Mouse (Mus musculus) MEL (cell line): ENCODE measurements at regions not wholly inside any gene's neighbourhood (a gene's known extent, or its start where the extent isn't known, plus 50 kb on each side); places are given as distances from the start of the nearest gene placed in this dataset.
A peak's percentile ranks its signal among the peaks of the same experiment; 100 is the strongest.

Experiments
- DNase-seq: peaks from one replicate; pipeline ENCODE4 v3.0.0; 2011; ENCODE audit warnings: low read depth, low spot score
- H3K27ac ChIP-seq: 2 replicates; pipeline ENCODE4 v1.5.1; 2012; ENCODE audit warnings: low read depth, mild to moderate bottlenecking, control low read depth, low read length, moderate library complexity; ENCODE audit not compliant: control insufficient read depth
- H3K27me3 ChIP-seq, 2 experiments: fragments of 150-350 bp in 1 of 2; sonication (generic) in 1 of 2; 2 replicates each; pipeline ENCODE4 v1.6.1; 2012; ENCODE audit warnings: low read length in 2 of 2, mild to moderate bottlenecking in 2 of 2, improper control_type of control experiment in 1 of 2, moderate library complexity in 1 of 2; ENCODE audit not compliant: insufficient read depth in 2 of 2, control insufficient read depth in 1 of 2
- H3K36me3 ChIP-seq, 2 experiments: 2 replicates each; pipeline ENCODE4 v1.6.1; 2012 to 2014; ENCODE audit warnings: low read length in 2 of 2, improper control_type of control experiment in 1 of 2, inconsistent platforms in 1 of 2, mild to moderate bottlenecking in 1 of 2; ENCODE audit not compliant: insufficient read depth in 2 of 2, control insufficient read depth in 1 of 2
- H3K4me1 ChIP-seq, 2 experiments: fragments of 150-350 bp in 1 of 2; sonication (generic) in 1 of 2; 2 replicates each; pipeline ENCODE4 v1.6.1; 2012; ENCODE audit warnings: low read length in 2 of 2, improper control_type of control experiment in 1 of 2, mild to moderate bottlenecking in 1 of 2; ENCODE audit not compliant: insufficient read depth in 2 of 2, control insufficient read depth in 1 of 2
- H3K4me3 ChIP-seq, 2 experiments: fragments of 150-350 bp in 1 of 2; sonication (generic) in 1 of 2; 2 replicates each; pipeline ENCODE4 v1.5.1; 2012; ENCODE audit warnings: low read depth in 2 of 2, low read length in 2 of 2, mild to moderate bottlenecking in 2 of 2, moderate library complexity in 2 of 2, control low read depth in 1 of 2, improper control_type of control experiment in 1 of 2; ENCODE audit not compliant: control insufficient read depth in 1 of 2, insufficient read depth in 1 of 2
- H3K79me2 ChIP-seq: 2 replicates; pipeline ENCODE4 v1.6.1; 2012; ENCODE audit warnings: mild to moderate bottlenecking, low read length, moderate library complexity; ENCODE audit not compliant: control insufficient read depth, poor library complexity, insufficient read depth
- H3K9ac ChIP-seq: 2 replicates; pipeline ENCODE4 v1.6.1; 2012; ENCODE audit warnings: low read depth, mild to moderate bottlenecking, control low read depth, low read length, moderate library complexity; ENCODE audit not compliant: control insufficient read depth, poor library complexity, severe bottlenecking
- H3K9me3 ChIP-seq: fragments of 150-350 bp; sonication (generic); replicated peaks from 2 replicates; pipeline ENCODE4 v1.6.1; 2012; ENCODE audit warnings: mild to moderate bottlenecking, low read length, improper control_type of control experiment, moderate library complexity; ENCODE audit not compliant: insufficient read depth
- E2F4 ChIP-seq: IDR thresholded peaks from 2 replicates; pipeline ENCODE4 v1.6.1; 2011; ENCODE audit warnings: low read depth, low read length, improper control_type of control experiment, borderline replicate concordance
- ELF1 ChIP-seq: IDR thresholded peaks from 2 replicates; pipeline ENCODE4 v1.6.1; 2014; ENCODE audit warnings: low read depth, mild to moderate bottlenecking, inconsistent platforms, low read length, improper control_type of control experiment, moderate library complexity
- EP300 ChIP-seq, 2 experiments: IDR thresholded peaks; 2 replicates each; pipeline ENCODE4 v1.6.1; 2011; ENCODE audit warnings: improper control_type of control experiment in 2 of 2, low read length in 2 of 2, low read depth in 1 of 2, mild to moderate bottlenecking in 1 of 2
- ETS1 ChIP-seq: IDR thresholded peaks from 2 replicates; pipeline ENCODE4 v1.6.1; 2012; ENCODE audit warnings: low read depth, mild to moderate bottlenecking, inconsistent platforms, low read length, improper control_type of control experiment, moderate library complexity
- GATA1 ChIP-seq: IDR thresholded peaks from 2 replicates; pipeline ENCODE4 v1.6.1; 2011; ENCODE audit warnings: low read depth, low read length, improper control_type of control experiment
- HCFC1 ChIP-seq: IDR thresholded peaks from 2 replicates; pipeline ENCODE4 v1.6.1; 2012; ENCODE audit warnings: low read depth, mild to moderate bottlenecking, inconsistent platforms, low read length, improper control_type of control experiment, moderate library complexity
- MAZ ChIP-seq: IDR thresholded peaks from 2 replicates; pipeline ENCODE4 v1.6.1; 2012; ENCODE audit warnings: low read depth, mild to moderate bottlenecking, inconsistent platforms, low read length, improper control_type of control experiment
- MXI1 ChIP-seq: IDR thresholded peaks from 2 replicates; pipeline ENCODE4 v1.6.1; 2011; ENCODE audit warnings: mild to moderate bottlenecking, low read depth, low read length, improper control_type of control experiment
- MYC ChIP-seq: IDR thresholded peaks from 2 replicates; pipeline ENCODE4 v1.6.1; 2011; ENCODE audit warnings: low read depth, mild to moderate bottlenecking, low read length, improper control_type of control experiment, moderate library complexity
- NELFE ChIP-seq: IDR thresholded peaks from 2 replicates; pipeline ENCODE4 v1.6.1; 2011; ENCODE audit warnings: low read depth, low read length, improper control_type of control experiment
- RAD21 ChIP-seq: IDR thresholded peaks from 2 replicates; pipeline ENCODE4 v1.6.1; 2011; ENCODE audit warnings: mild to moderate bottlenecking, low read depth, low read length, improper control_type of control experiment
- RCOR1 ChIP-seq: IDR thresholded peaks from 2 replicates; pipeline ENCODE4 v1.6.1; 2012; ENCODE audit warnings: low read depth, mild to moderate bottlenecking, inconsistent platforms, low read length, improper control_type of control experiment
- TCF12 ChIP-seq: IDR thresholded peaks from 2 replicates; pipeline ENCODE4 v1.6.1; 2014; ENCODE audit warnings: low read depth, mild to moderate bottlenecking, inconsistent platforms, low read length, improper control_type of control experiment, moderate library complexity
- ZMIZ1 ChIP-seq: IDR thresholded peaks from 2 replicates; pipeline ENCODE4 v1.6.1; 2012; ENCODE audit warnings: low read depth, mild to moderate bottlenecking, inconsistent platforms, low read length, improper control_type of control experiment, moderate library complexity

DNA sequence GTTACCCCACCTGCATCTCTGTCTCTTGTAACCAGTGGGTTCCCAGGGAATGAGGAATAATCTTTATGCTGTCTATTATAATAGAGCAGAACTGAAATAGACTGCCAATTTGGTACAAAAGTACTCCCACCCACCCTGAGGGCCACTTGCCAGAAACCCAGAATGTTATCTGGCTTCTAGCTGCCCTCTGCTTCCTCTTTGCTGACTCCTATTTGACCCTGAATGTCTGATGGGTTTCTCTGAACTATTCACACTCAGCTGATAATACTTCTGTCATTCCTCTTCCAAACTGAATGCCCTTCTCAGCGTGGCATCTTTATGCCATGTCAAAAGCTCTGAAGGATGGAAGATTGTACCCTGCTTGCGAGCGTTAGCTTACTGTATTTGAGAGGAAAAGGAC is 64.2 kb upstream of the Arsj start:
- peak; percentile 29 to 34; a peak in 2 of 4 replicates for TF ChIP-seq EP300 (IDR thresholded peaks at IDR 0.05; ENCODE audit: low read depth in 1 of 2, low read length in 2 of 2)
- peak; percentile 32; the same call in 1 of the 2 replicates for TF ChIP-seq GATA1
- no peak for TF ChIP-seq ELF1
- no peak for TF ChIP-seq MYC
- TF ChIP-seq ETS1, result peak; percentile 60
- peak; percentile 19; the same call in 1 of the 2 replicates for TF ChIP-seq TCF12
- TF ChIP-seq RAD21, result no peak
- TF ChIP-seq, all 39 proteins: peak for 4
- H3K9me3 ChIP-seq, result no peaks in the 10 kb centered on the region
- H3K79me2 ChIP-seq, result no peaks in the 10 kb centered on the region
- peak; percentile 50 for DNase-seq
- peaks cover 0 to 20% of the 10 kb centered on the region in 2 experiments; a peak in 2 of 4 replicates for H3K36me3 ChIP-seq
- no peak overlapping the region for H3K4me3 ChIP-seq
- H3K4me1 ChIP-seq, result peaks cover 20 to 23% of the 10 kb centered on the region in 2 experiments
- no peak overlapping the region for H3K9ac ChIP-seq
- H3K27ac ChIP-seq, result no peak overlapping the region
- H3K27me3 ChIP-seq, result no peaks in the 10 kb centered on the region

DNA sequence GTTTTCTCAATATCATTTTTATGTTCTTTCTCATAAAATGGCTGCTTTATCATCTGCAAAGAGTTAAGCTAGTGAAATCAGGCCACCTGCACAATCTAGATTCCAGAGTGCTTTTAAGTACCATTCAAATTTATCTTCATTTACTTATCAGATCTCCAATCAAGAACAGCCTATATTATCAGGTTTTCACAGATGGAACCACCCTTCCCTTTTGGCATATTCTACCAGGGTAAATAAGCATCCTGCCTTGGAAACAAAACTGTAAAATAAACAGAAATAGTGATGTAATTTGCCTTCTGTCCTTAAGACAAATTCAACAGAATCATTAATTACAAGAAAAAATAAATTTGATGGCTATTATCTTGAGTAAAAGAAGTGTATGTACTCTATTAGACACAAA is 55.2 kb upstream of the Arsj start:
- Histone ChIP-seq H3K27me3 (no peaks in the 10 kb centered on the region), H3K79me2 (no peaks in the 10 kb centered on the region), H3K27ac (no peak overlapping the region), H3K9me3 (no peaks in the 10 kb centered on the region), H3K9ac (no peak overlapping the region), H3K36me3 (no peaks in the 10 kb centered on the region), H3K4me3 (no peak overlapping the region), H3K4me1 (peaks cover 0 to 4% of the 10 kb centered on the region in 2 experiments; a peak in 2 of 4 replicates)
- TF ChIP-seq TCF12, result peak; percentile 61; the same call in 1 of the 2 replicates
- TF ChIP-seq HCFC1, result no peak
- TF ChIP-seq ETS1, result 0 out of 2 replicates have a peak, but pooled peaks have one; percentile 38
- peak; percentile 46 to 61; a peak in 3 of 4 replicates for TF ChIP-seq EP300 (IDR thresholded peaks at IDR 0.05; ENCODE audit: low read depth in 1 of 2, low read length in 2 of 2)
- no peak for TF ChIP-seq ZMIZ1
- TF ChIP-seq MAZ, result no peak
- TF ChIP-seq RCOR1, result no peak
- TF ChIP-seq NELFE, result no peak
- no peak for TF ChIP-seq MXI1
- TF ChIP-seq GATA1, result peak; percentile 26; the same call in 1 of the 2 replicates
- TF ChIP-seq E2F4, result no peak
- DNase-seq, result no peak
